2 mouse cellular contexts compared by ENCODE assay signal in the genomic region with DNA sequence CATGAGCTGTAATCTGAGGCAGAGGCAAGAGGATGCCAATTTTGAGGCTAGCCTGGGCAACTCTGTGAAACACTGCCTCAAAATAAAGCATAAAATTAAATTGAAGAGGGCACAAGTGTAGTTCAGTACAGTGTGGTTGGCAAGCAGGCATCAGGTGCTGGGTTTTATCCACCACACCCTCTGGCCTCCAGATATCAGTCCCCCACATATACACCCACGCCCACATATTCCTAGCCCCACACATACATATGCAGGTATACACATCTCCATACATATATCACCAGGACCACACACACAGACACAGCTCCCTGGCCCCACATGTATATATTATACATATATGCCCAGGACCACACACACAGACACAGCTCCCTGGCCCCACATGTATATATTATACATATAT. TPM values are rescaled to one million over a fixed set of nuclear protein-coding genes. Genes with fewer than 3 reads are reported as not detected.
"Had no signal": no experiment of that assay in that cellular context is flagged by ENCODE, and none has a peak within 500 bp of the region (broad histone marks: within the 10 kb centered on the region; RNA-seq: fewer than 3 reads in every experiment).

No protein-coding gene starts in this region.

RNA-seq across cellular contexts. Expression of a gene that starts 57.1 kb away (rescaled TPM):
- total RNA-seq: megakaryocyte, adult 5-6 weeks; megakaryocyte-erythroid progenitor cell, adult 5-6 weeks had no signal
